Mouse (Mus musculus): ENCODE measurements around the gene Cpa1.

Cpa1 gene

GRCm38 (mm10) chr6:30638674-30639268 is at the start of gene Cpa1:
TSS of gene Cpa1 (plus strand) at chr6:30639218.
- DNase-seq (ENCODE audit: extremely low read depth, low read depth, low spot score), result no peak

GRCm38 (mm10) chr6:30589819-30590218 is 49.2 kb upstream of the Cpa1 start:
- no peak for DNase-seq (ENCODE audit: extremely low read depth, low read depth, low spot score)

GRCm38 (mm10) chr6:30591851-30592404 is 47.1 kb upstream of the Cpa1 start:
- DNase-seq (ENCODE audit: extremely low read depth, low read depth, low spot score), result no peak

GRCm38 (mm10) chr6:30592417-30592974 is 46.5 kb upstream of the Cpa1 start:
- DNase-seq (ENCODE audit: extremely low read depth, low read depth, low spot score), result no peak

DNA sequence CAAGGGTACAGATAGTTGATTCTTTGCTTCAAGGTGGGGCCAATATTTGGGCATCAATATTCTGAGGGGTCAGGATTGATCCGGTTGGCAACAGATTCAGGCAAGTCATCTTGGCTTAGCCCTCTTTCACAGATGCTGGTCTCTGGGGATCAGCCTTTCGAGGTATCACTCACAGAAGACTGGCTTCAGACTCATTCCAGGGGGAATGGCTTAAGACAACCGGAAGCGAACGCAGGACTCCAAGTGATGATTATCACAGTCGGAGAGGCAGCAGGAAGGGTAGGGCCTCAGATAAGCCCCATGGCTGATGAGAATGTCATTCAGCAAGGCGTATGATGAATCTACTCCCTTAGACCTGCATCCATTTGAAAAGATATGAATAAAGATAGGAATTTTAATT is 44.7 kb upstream of the Cpa1 start:
- DNase-seq (ENCODE audit: extremely low read depth, low read depth, low spot score), result no peak

DNA sequence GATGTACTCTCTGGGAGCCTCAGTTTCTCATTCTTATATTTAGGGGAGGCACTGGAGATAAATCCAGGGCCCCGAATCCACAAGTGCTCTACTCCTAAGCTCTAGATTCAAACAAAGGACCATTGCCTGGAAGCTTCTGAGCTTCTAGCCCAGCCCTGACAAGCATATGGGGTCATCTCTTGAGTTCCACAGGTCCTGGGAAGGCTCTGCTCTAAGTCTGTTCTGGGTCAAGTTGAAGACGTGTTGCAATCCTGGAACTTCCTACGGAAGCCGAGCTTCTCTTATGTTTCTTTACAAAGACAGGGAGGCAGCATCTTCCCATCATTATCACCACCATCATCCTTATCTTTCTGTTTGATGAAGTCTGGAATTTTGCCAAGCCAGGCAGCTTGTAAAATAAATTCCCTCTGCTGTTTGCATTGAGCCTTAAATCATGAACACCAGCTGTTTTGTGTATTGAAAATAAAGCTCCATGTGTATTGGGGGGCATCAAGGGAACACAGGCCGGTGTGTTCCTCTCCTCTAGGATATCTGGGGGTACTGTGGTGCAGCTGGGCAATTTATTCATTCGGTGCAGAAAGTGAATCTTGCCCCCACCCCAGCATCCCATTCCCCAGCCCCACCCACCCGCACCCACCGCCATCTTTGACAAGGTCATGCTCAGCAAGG is 42.7 kb upstream of the Cpa1 start:
- DNase-seq (ENCODE audit: extremely low read depth, low read depth, low spot score), result no peak

GRCm38 (mm10) chr6:30600033-30600432 is 39.0 kb upstream of the Cpa1 start:
- DNase-seq (ENCODE audit: extremely low read depth, low read depth, low spot score), result no peak

GRCm38 (mm10) chr6:30600995-30601394 is 38.0 kb upstream of the Cpa1 start:
- no peak for DNase-seq (ENCODE audit: extremely low read depth, low read depth, low spot score)

DNA sequence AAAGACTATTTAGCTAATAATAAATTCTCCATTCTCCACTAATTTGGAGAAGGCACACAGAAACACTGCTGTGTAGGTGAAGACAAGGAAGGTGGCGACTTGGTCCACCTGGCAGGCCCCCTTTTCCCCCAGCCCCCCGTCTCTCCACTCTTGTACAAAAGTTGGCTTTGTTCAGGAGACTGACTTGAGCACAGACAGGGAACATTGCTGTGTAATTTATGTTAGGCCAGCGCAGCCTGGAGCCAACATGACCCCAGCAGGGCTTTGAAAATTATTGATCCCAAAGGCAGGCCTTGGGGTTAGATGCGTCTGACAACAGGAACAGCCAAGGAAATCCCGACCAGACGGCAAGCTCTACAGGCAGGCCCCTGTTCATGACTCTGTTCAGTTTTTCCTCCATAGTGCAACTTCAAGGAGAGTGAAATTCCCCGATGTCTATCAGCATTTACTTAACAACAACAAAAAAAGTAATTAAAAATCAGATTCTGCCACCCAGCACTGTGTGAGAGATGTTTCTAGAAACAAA is 34.6 kb upstream of the Cpa1 start:
- DNase-seq (ENCODE audit: extremely low read depth, low read depth, low spot score), result no peak

DNA sequence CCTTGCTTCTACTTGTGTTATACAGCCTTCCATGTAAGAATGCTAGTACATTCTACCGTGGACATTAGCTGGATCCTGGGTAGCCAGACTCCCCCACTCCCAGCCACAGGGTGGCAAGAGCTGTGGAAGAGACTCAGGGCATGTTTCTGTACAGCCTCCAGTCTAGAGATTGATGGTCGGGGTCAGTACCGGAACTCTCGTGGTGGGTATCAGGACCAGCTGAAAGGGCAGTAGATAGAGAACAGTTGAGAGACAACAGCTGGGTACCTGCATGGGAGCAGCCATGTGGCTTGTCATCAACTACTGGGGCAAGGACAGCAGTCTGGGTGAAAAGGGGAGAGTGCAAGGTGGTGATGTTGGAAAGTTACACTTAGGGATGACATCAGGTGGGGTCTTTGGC is 33.9 kb upstream of the Cpa1 start:
- DNase-seq (ENCODE audit: extremely low read depth, low read depth, low spot score), result no peak

GRCm38 (mm10) chr6:30605672-30606071 is 33.3 kb upstream of the Cpa1 start:
- DNase-seq (ENCODE audit: extremely low read depth, low read depth, low spot score), result no peak

- DNase-seq (ENCODE audit: extremely low read depth, low read depth, low spot score), result no peak
Measured at GRCm38 (mm10) chr6:30610710-30611109, 28.3 kb upstream of the Cpa1 start, which contains the start of gene Cpa5. TSS of gene Cpa5 (plus strand) at chr6:30611010.

- no peak for DNase-seq (ENCODE audit: extremely low read depth, low read depth, low spot score)
Measured at GRCm38 (mm10) chr6:30611212-30611611, 27.8 kb upstream of the Cpa1 start.

DNA sequence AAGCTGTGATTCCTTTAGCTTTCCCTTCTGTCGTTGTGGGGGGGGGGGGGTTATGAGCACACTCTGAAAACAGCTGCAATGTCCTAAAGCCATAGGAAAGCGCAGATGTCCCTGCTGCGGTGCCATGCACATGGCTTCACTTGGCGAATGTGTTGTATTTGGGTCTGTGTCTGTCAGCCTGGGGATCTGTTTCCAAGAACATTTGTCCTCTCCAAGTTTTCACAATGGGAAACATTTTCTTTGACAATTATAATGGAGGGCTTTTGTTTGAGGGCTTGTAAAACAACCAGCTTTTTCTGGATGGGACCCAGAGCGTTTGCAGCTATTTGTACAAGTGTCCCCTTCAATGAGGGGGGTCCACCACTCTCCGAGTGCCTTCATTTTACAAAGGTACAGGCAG is 24.8 kb upstream of the Cpa1 start:
- no peak for DNase-seq (ENCODE audit: extremely low read depth, low read depth, low spot score)

DNA sequence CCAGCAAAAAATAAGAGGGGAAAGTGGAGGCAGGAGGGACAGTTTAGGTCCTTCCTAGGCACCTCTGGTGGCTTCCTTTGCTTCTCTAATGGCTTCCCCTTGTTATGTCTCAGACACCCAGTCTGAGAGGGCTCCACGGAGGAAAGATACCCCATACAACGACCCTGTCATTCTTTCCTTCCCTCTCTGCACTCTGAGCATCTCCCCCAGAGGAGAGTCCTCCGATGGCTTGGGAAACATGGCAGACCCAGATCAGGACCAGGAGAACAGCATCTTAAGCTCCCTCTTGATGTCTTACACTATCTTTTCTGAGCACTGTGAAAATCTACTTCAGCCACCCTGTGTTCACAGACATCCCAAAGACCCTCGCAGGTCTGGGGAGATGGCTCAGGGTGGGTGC is 23.3 kb upstream of the Cpa1 start:
- DNase-seq (ENCODE audit: extremely low read depth, low read depth, low spot score), result no peak

- DNase-seq (ENCODE audit: extremely low read depth, low read depth, low spot score), result no peak
Measured at GRCm38 (mm10) chr6:30616491-30616941, 22.5 kb upstream of the Cpa1 start.

GRCm38 (mm10) chr6:30617020-30617958 is 21.7 kb upstream of the Cpa1 start:
- DNase-seq (ENCODE audit: extremely low read depth, low read depth, low spot score), result no peak

DNA sequence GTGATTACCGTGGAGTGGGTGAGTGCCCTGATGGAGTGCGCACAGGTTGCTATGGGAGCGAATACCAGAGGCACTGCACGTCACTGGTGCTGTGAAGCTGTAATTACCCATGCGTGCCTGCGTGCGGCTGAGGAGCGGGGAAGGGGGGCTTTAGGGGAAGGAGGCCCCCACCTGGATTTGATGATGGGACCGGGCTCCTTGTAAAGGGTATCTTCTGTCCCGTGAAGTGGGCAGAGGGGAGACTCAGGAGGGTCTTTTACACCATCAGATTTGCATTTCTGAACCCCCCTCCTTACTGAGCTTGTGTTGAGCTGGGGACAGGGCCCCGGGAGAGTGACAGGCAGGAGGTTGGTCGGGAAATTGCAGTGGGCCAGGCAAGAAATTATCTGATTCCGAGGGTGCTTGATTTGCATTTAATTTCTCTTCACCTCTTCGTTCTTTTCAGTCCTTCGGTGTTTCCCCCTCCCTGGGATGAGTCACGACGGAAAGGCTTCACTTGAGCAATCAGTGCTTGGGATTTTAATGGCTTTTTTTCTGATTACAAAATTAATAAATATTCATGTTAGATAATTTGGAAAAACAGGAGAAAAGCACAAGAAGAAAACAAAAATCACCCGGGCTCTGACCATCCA is 20.9 kb upstream of the Cpa1 start:
- DNase-seq (ENCODE audit: extremely low read depth, low read depth, low spot score), result no peak

GRCm38 (mm10) chr6:30618735-30619134 is 20.3 kb upstream of the Cpa1 start:
- no peak for DNase-seq (ENCODE audit: extremely low read depth, low read depth, low spot score)

- DNase-seq (ENCODE audit: extremely low read depth, low read depth, low spot score), result no peak
Measured at GRCm38 (mm10) chr6:30619606-30620005, 19.4 kb upstream of the Cpa1 start.

All from fat pad, adult 2 months (tissue).